Mouse (Mus musculus) liver, embryonic 13.5 days (tissue): Measurements from ENCODE around the gene Lipc. TPM values are rescaled to one million over a fixed set of nuclear protein-coding genes. Genes with fewer than 3 reads are reported as not detected.

ENCODE experiments used
- ATAC-seq: fragments of 200-750 bp; cut with Nextera tagmentation; 2 replicates; pipeline ENCODE4 v1.8.0; 2017; ENCODE audit warnings: low read depth, mild to moderate bottlenecking, moderate number of reproducible peaks, moderate library complexity
- DNase-seq: peaks from one replicate; pipeline ENCODE4 v3.0.0; 2022
- H3K27ac ChIP-seq: fragments of 300-500 bp; sonication (generic); 2 replicates; pipeline ENCODE4 v1.5.1; 2015; ENCODE audit warnings: moderate library complexity, mild to moderate bottlenecking, inconsistent platforms
- H3K27me3 ChIP-seq: fragments of 300-500 bp; sonication (generic); 2 replicates; pipeline ENCODE4 v1.6.1; 2015; ENCODE audit warnings: mild to moderate bottlenecking, inconsistent platforms
- H3K36me3 ChIP-seq: fragments of 300-500 bp; sonication (generic); 2 replicates; pipeline ENCODE4 v1.6.1; 2015; ENCODE audit warnings: mild to moderate bottlenecking, inconsistent platforms
- H3K4me1 ChIP-seq: fragments of 300-500 bp; sonication (generic); replicated peaks from 2 replicates; pipeline ENCODE4 v1.6.1; 2015; ENCODE audit warnings: inconsistent platforms
- H3K4me2 ChIP-seq: fragments of 300-500 bp; sonication (generic); 2 replicates; pipeline ENCODE4 v1.6.1; 2015; ENCODE audit warnings: inconsistent platforms, mild to moderate bottlenecking, moderate library complexity
- H3K4me3 ChIP-seq: fragments of 300-500 bp; sonication (generic); replicated peaks from 2 replicates; pipeline ENCODE4 v1.5.1; 2015; ENCODE audit warnings: mild to moderate bottlenecking, inconsistent platforms
- H3K9ac ChIP-seq: fragments of 300-500 bp; sonication (generic); 2 replicates; pipeline ENCODE4 v1.6.1; 2015; ENCODE audit warnings: mild to moderate bottlenecking, inconsistent platforms
- H3K9me3 ChIP-seq: fragments of 300-500 bp; sonication (generic); replicated peaks from 2 replicates; pipeline ENCODE4 v1.6.1; 2016; ENCODE audit warnings: inconsistent platforms
- WGBS: fragments of 180-500 bp; shearing (Covaris S2); methylation state at CpG from one replicate; pipeline ENCODE4 v1.1.7; 2015; ENCODE audit not compliant: insufficient replicate concordance; 5-methylcytosine and 5-hydroxymethylcytosine counted together
- polyA plus RNA-seq: library from polyadenylated mRNA; unstranded; fragments of >200 nt; fragmentation: Nextera tagmentation; extraction: Ambion mirVana; gene quantifications from 2 replicates; pipeline ENCODE4 v1.2.1, GENCODE M21; 2015

Lipc gene
- polyA plus RNA-seq, 1 experiment from 2014 or later: 19.7 TPM

GRCm38 (mm10) chr9:70957717-70958116 lies 5.7 kb upstream of the Lipc start:
- DNase-seq: no peak

DNA sequence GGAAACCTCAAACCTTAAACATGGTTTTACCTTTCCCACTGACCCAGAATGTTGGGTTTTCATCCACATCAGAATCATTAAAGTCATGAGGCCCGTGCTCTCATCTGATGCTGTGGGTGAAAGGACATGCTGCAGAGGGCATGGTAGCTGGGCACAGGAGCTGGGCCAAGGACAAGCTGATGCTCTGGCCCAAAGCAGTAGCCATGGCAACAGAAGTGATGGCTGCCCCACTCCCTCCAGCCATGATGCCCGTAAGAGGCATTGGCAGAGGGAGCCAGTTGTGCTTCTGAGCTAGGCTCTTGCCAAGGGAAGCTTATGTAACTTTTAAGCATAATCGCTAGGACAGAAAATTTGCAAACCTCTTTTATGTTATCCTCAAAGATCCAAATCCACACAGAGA lies 2.2 kb upstream of the Lipc start:
- H3K4me3 ChIP-seq: no peak overlapping the region
- WGBS: 73% methylated on average over 3 of the region's 3 CpGs
- H3K36me3 ChIP-seq: no peaks in the 10 kb centered on the region
- H3K27me3 ChIP-seq: no peaks in the 10 kb centered on the region
- no peak overlapping the region for H3K9ac ChIP-seq
- H3K4me2 ChIP-seq: no peak overlapping the region
- ATAC-seq (no peak), DNase-seq (no peak)
- 0 out of 2 replicates have a peak, but pooled peaks cover 2% of the 10 kb centered on the region for H3K4me1 ChIP-seq
- H3K27ac ChIP-seq: no peak overlapping the region
- no peaks in the 10 kb centered on the region for H3K9me3 ChIP-seq

More at GRCm38 (mm10) chr9:70957717-70958116, 5.7 kb upstream of the Lipc start:
- no peak for ATAC-seq
- Histone ChIP-seq H3K4me1 (0 out of 2 replicates have a peak, but pooled peaks cover 2% of the 10 kb centered on the region), H3K9me3 (no peaks in the 10 kb centered on the region), H3K4me3 (no peak overlapping the region), H3K9ac (no peak overlapping the region), H3K36me3 (no peaks in the 10 kb centered on the region), H3K27me3 (no peaks in the 10 kb centered on the region), H3K4me2 (no peak overlapping the region), H3K27ac (no peak overlapping the region)
- 59% methylated on average over 3 of the region's 3 CpGs for WGBS

DNA sequence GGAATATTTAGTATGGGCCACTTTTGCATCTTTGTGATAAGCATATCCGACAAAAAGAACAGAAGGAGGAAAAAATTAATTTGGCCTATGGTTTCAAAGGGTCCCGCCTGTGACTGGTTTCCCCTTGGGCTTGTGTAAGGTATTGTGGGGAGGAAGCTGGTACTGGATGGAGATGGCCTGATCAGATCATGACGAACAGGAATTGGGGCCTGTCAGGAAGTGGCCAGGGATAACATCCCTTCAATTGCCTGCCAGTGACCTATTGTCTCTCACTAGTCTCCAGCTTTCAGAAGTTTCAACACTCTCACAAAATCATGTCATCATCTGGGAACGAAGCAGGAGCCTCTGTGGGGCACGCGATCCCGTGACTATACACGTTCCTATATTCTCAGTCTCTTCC lies 2.7 kb downstream of the Lipc start:
- DNase-seq (no peak), ATAC-seq (no peak)
- Histone ChIP-seq H3K27ac (no peak overlapping the region), H3K4me3 (no peak overlapping the region), H3K9ac (no peak overlapping the region), H3K4me1 (0 out of 2 replicates have a peak, but pooled peaks cover 2% of the 10 kb centered on the region), H3K4me2 (no peak overlapping the region), H3K27me3 (no peaks in the 10 kb centered on the region), H3K9me3 (no peaks in the 10 kb centered on the region), H3K36me3 (no peaks in the 10 kb centered on the region)
- WGBS: 48% methylated on average over 8 of the region's 8 CpGs

GRCm38 (mm10) chr9:70947312-70947711 lies 4.7 kb downstream of the Lipc start:
- Histone ChIP-seq H3K4me1 (peaks cover 11% of the 10 kb centered on the region; the same call in 1 of the 2 replicates), H3K36me3 (no peaks in the 10 kb centered on the region), H3K9me3 (no peaks in the 10 kb centered on the region), H3K4me2 (no peak overlapping the region), H3K4me3 (no peak overlapping the region), H3K27me3 (no peaks in the 10 kb centered on the region), H3K9ac (no peak overlapping the region), H3K27ac (no peak overlapping the region)
- WGBS: 80% methylated on average over 5 of the region's 5 CpGs
- ATAC-seq: no peak
- no peak for DNase-seq

DNA sequence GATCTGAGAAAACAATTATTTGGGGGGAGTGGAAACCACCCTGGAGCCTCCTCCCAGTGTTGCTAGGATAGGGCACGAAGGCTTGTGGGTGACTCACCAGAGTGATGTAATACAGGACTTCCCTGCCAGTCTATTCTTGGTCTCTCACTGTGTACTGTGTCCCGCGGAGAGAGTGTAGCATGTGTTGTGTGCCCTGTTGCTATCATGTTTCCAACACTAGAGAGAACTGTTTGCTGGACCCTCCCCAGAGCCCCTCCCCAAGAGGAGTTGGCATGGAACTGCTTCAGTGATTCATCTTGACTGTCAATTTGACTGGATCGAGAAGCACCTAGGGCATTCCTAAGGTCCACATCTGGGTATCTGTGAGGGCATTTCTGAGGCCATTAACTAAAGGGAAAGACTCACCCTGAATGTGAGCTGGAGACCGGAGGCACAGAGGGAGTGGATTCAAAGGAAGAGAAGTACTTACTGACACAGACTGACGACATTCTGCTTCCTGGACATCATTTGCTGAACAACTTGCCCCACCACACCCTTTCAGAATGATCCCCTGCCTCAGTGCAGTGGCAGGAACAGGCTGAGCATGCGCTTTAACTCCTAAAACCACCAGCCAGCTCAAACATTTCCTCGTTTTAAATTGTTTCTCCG lies 9.2 kb downstream of the Lipc start:
- H3K4me1 ChIP-seq: peaks cover 24% of the 10 kb centered on the region
- no peak overlapping the region for H3K9ac ChIP-seq
- ATAC-seq: peak; percentile 43; the same call in 1 of the 2 replicates
- WGBS: 48% methylated on average over 9 of the region's 9 CpGs
- no peaks in the 10 kb centered on the region for H3K27me3 ChIP-seq
- H3K27ac ChIP-seq: peak overlapping the region; percentile 55; the same call in 1 of the 2 replicates
- H3K4me3 ChIP-seq: no peak overlapping the region
- H3K4me2 ChIP-seq: no peak overlapping the region
- DNase-seq: no peak
- no peaks in the 10 kb centered on the region for H3K9me3 ChIP-seq
- H3K36me3 ChIP-seq: no peaks in the 10 kb centered on the region

- 71% methylated on average over 8 of the region's 8 CpGs for WGBS
- DNase-seq (no peak), ATAC-seq (peak; percentile 64)
Measured at GRCm38 (mm10) chr9:70939752-70940501, 12.1 kb downstream of the Lipc start.

GRCm38 (mm10) chr9:70938850-70939249 lies 13.2 kb downstream of the Lipc start:
- Histone ChIP-seq H3K9ac (no peak overlapping the region), H3K4me1 (peaks cover 38% of the 10 kb centered on the region), H3K27me3 (no peaks in the 10 kb centered on the region), H3K36me3 (no peaks in the 10 kb centered on the region), H3K4me3 (no peak overlapping the region), H3K27ac (peak overlapping the region; percentile 63; the same call in 1 of the 2 replicates), H3K9me3 (no peaks in the 10 kb centered on the region), H3K4me2 (no peak overlapping the region)
- ATAC-seq (no peak), DNase-seq (no peak)
- 57% methylated on average over 2 of the region's 2 CpGs for WGBS

More at GRCm38 (mm10) chr9:70939752-70940501, 12.1 kb downstream of the Lipc start:
- no peak overlapping the region for H3K4me2 ChIP-seq
- H3K9me3 ChIP-seq: no peaks in the 10 kb centered on the region
- H3K4me1 ChIP-seq: peaks cover 38% of the 10 kb centered on the region
- H3K4me3 ChIP-seq: no peak overlapping the region
- no peaks in the 10 kb centered on the region for H3K27me3 ChIP-seq
- H3K9ac ChIP-seq: no peak overlapping the region; the same call in 1 of the 2 replicates
- peak overlapping the region; percentile 63 for H3K27ac ChIP-seq
- H3K36me3 ChIP-seq: no peaks in the 10 kb centered on the region

DNA sequence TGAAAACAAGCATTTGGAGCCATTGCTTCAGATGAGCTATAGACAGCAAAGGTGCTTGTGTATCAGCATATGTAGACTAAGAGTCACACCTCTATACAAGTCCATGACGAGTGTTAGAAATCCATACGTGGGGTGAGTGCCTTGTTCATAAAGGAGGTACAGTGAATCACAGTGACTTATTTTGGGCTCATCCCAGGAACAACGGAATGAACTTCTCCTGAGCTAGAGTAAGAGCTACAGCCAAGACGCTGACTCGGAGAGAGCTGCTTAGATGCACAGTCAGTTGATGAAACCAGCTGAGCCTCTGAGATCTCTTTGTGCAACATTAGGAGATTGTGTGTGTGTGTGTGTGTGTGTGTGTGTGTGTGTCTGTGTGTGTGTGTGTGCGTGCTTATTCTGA lies 13.9 kb downstream of the Lipc start:
- ATAC-seq (no peak), DNase-seq (no peak)
- Histone ChIP-seq H3K4me1 (peaks cover 32% of the 10 kb centered on the region), H3K4me2 (no peak overlapping the region), H3K36me3 (no peaks in the 10 kb centered on the region), H3K4me3 (no peak overlapping the region), H3K9ac (no peak overlapping the region), H3K27me3 (no peaks in the 10 kb centered on the region), H3K9me3 (no peaks in the 10 kb centered on the region), H3K27ac (no peak overlapping the region)
- 83% methylated on average over 6 of the region's 6 CpGs for WGBS

DNA sequence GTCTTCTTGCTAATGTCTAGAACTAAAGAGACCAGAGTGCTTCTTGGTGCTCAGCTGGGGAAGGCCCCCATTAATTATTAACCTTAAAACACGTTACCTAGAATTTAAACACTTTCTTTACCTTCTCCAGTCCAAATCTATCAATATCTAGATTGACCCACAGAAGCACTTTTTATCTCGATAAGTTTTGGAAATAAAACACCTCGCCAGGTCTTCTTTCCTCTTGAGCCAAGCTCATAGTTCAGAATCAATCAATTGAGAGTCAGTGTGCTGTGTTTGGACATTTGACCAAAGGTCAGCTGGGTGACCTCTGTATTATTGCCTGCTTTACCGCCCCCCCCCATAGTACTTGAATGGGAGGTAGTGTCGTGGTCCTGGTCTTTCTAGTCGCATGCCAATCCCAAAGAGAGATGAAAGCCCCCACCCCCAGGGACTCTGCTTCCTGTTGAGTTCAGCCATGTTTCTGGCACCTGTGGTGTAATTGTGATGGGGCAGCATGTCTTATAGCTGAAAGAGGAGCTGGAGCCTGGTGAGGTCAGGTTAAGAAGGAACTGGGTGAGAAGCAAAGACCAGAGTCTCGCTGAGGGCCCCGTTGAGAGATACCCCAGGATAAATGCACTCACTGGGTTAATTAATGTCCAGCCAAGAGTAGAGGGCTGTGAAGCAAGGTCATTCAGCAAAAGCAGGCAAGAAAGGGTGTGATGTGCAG lies 17.3 kb downstream of the Lipc start:
- Histone ChIP-seq H3K4me1 (peaks cover 37% of the 10 kb centered on the region), H3K4me2 (peak overlapping the region; percentile 33), H3K9me3 (no peaks in the 10 kb centered on the region), H3K9ac (no peak overlapping the region), H3K27ac (peak overlapping the region; percentile 45), H3K36me3 (no peaks in the 10 kb centered on the region), H3K27me3 (no peaks in the 10 kb centered on the region), H3K4me3 (0 out of 2 replicates have a peak overlapping the region, but pooled peaks have one; percentile 1)
- WGBS: 62% methylated on average over 8 of the region's 8 CpGs
- ATAC-seq (no peak), DNase-seq (no peak)

GRCm38 (mm10) chr9:70930641-70931020 lies 21.4 kb downstream of the Lipc start:
- no peaks in the 10 kb centered on the region for H3K36me3 ChIP-seq
- 0 out of 2 replicates have a peak overlapping the region, but pooled peaks have one; percentile 20 for H3K27ac ChIP-seq
- no peaks in the 10 kb centered on the region for H3K9me3 ChIP-seq
- DNase-seq (no peak), ATAC-seq (no peak)
- 56% methylated on average over 5 of the region's 5 CpGs for WGBS
- H3K4me2 ChIP-seq: no peak overlapping the region
- H3K4me1 ChIP-seq: peaks cover 61% of the 10 kb centered on the region
- no peak overlapping the region for H3K4me3 ChIP-seq
- H3K27me3 ChIP-seq: no peaks in the 10 kb centered on the region
- H3K9ac ChIP-seq: 0 out of 2 replicates have a peak overlapping the region, but pooled peaks have one; percentile 22
